Mouse (Mus musculus): Measurements from ENCODE around the gene Aqp7. TPM values are rescaled to one million over a fixed set of nuclear protein-coding genes. Genes with fewer than 3 reads are reported as not detected.
"Not testable (repeated sequence)": the region's sequence is repeated elsewhere in the genome, so short reads cannot be mapped to it uniquely, and the experiment has no call there.

Gene Aqp7
- polyA plus RNA-seq, 2 experiments, result 0.13 TPM; not detected in 1

GRCm38 (mm10) chr4:41086947-41087346 is 39.0 kb upstream of the Aqp7 start:
- 76% methylated on average over 9 of the region's 9 CpGs for WGBS
- Histone ChIP-seq H3K9me3 (ENCODE audit: control insufficient read depth, low read length) (no peaks in the 10 kb centered on the region), H3K4me2 (replicated peaks; ENCODE audit: low read depth, low read length, severe bottlenecking) (no peak overlapping the region), H3K9ac (ENCODE audit: low read depth, low read length, severe bottlenecking) (no peak overlapping the region), H3K4me3 (replicated peaks; ENCODE audit: low read length) (no peak overlapping the region), H3K27me3 (ENCODE audit: control insufficient read depth, insufficient read depth, low read length) (no peaks in the 10 kb centered on the region), H3K27ac (replicated peaks; ENCODE audit: low read depth, low read length) (no peak overlapping the region), H3K4me1 (ENCODE audit: control insufficient read depth, insufficient read depth, low read length) (peaks cover 7% of the 10 kb centered on the region; the same call in 1 of the 2 replicates), H3K36me3 (ENCODE audit: control insufficient read depth, insufficient read depth, low read length) (no peaks in the 10 kb centered on the region)
- no peak for TF ChIP-seq POLR2A (IDR thresholded peaks at IDR 0.05; ENCODE audit: borderline replicate concordance, extremely low read depth, insufficient read depth, insufficient read length)
- DNase-seq (ENCODE audit: low spot score) (no peak), ATAC-seq (ENCODE audit: low FRiP score, low read depth) (no peak)

- H3K4me1 ChIP-seq (ENCODE audit: control insufficient read depth, insufficient read depth, low read length), result no peaks in the 10 kb centered on the region
- no peaks in the 10 kb centered on the region for H3K9me3 ChIP-seq (ENCODE audit: control insufficient read depth, low read length)
- ATAC-seq (ENCODE audit: low FRiP score, low read depth), result no peak
- no peaks in the 10 kb centered on the region for H3K36me3 ChIP-seq (ENCODE audit: control insufficient read depth, insufficient read depth, low read length)
- no peaks in the 10 kb centered on the region for H3K27me3 ChIP-seq (ENCODE audit: control insufficient read depth, insufficient read depth, low read length)
- no peak overlapping the region for H3K4me3 ChIP-seq (replicated peaks; ENCODE audit: low read length)
- 81% methylated on average over 4 of the region's 4 CpGs for WGBS
- no peak for TF ChIP-seq POLR2A (IDR thresholded peaks at IDR 0.05; ENCODE audit: borderline replicate concordance, extremely low read depth, insufficient read depth, insufficient read length)
- H3K27ac ChIP-seq (replicated peaks; ENCODE audit: low read depth, low read length), result no peak overlapping the region
- DNase-seq (ENCODE audit: low spot score), result no peak
- no peak overlapping the region for H3K9ac ChIP-seq (ENCODE audit: low read depth, low read length, severe bottlenecking)
- no peak overlapping the region for H3K4me2 ChIP-seq (replicated peaks; ENCODE audit: low read depth, low read length, severe bottlenecking)
Observed at GRCm38 (mm10) chr4:41084819-41085218, 36.9 kb upstream of the Aqp7 start.

- 53% methylated on average over 4 of the region's 4 CpGs for WGBS
- not testable (repeated sequence) for H3K27ac ChIP-seq (replicated peaks; ENCODE audit: low read depth, low read length); H3K36me3 ChIP-seq (ENCODE audit: control insufficient read depth, insufficient read depth, low read length); DNase-seq (ENCODE audit: low spot score); ATAC-seq (ENCODE audit: low FRiP score, low read depth); H3K27me3 ChIP-seq (ENCODE audit: control insufficient read depth, insufficient read depth, low read length); H3K9ac ChIP-seq (ENCODE audit: low read depth, low read length, severe bottlenecking); H3K4me3 ChIP-seq (replicated peaks; ENCODE audit: low read length); H3K4me2 ChIP-seq (replicated peaks; ENCODE audit: low read depth, low read length, severe bottlenecking); H3K4me1 ChIP-seq (ENCODE audit: control insufficient read depth, insufficient read depth, low read length); H3K9me3 ChIP-seq (ENCODE audit: control insufficient read depth, low read length)
Observed at GRCm38 (mm10) chr4:41082803-41083202, 34.9 kb upstream of the Aqp7 start.

- no peaks in the 10 kb centered on the region for H3K36me3 ChIP-seq (ENCODE audit: control insufficient read depth, insufficient read depth, low read length)
- H3K4me1 ChIP-seq (ENCODE audit: control insufficient read depth, insufficient read depth, low read length), result no peaks in the 10 kb centered on the region
- no peak overlapping the region for H3K9ac ChIP-seq (ENCODE audit: low read depth, low read length, severe bottlenecking)
- no peak overlapping the region for H3K27ac ChIP-seq (replicated peaks; ENCODE audit: low read depth, low read length)
- H3K4me3 ChIP-seq (replicated peaks; ENCODE audit: low read length), result no peak overlapping the region
- H3K9me3 ChIP-seq (ENCODE audit: control insufficient read depth, low read length), result no peaks in the 10 kb centered on the region
- WGBS, result 81% methylated on average over 5 of the region's 5 CpGs
- ATAC-seq (ENCODE audit: low FRiP score, low read depth), result no peak
- H3K4me2 ChIP-seq (replicated peaks; ENCODE audit: low read depth, low read length, severe bottlenecking), result no peak overlapping the region
- no peak for TF ChIP-seq POLR2A (IDR thresholded peaks at IDR 0.05; ENCODE audit: borderline replicate concordance, extremely low read depth, insufficient read depth, insufficient read length)
- no peak for DNase-seq (ENCODE audit: low spot score)
- H3K27me3 ChIP-seq (ENCODE audit: control insufficient read depth, insufficient read depth, low read length), result no peaks in the 10 kb centered on the region
Observed at GRCm38 (mm10) chr4:41081733-41082132, 33.8 kb upstream of the Aqp7 start.

- Histone ChIP-seq H3K4me2 (replicated peaks; ENCODE audit: low read depth, low read length, severe bottlenecking) (no peak overlapping the region), H3K27ac (replicated peaks; ENCODE audit: low read depth, low read length) (no peak overlapping the region), H3K4me3 (replicated peaks; ENCODE audit: low read length) (no peak overlapping the region), H3K36me3 (ENCODE audit: control insufficient read depth, insufficient read depth, low read length) (no peaks in the 10 kb centered on the region), H3K27me3 (ENCODE audit: control insufficient read depth, insufficient read depth, low read length) (no peaks in the 10 kb centered on the region), H3K9ac (ENCODE audit: low read depth, low read length, severe bottlenecking) (no peak overlapping the region), H3K4me1 (ENCODE audit: control insufficient read depth, insufficient read depth, low read length) (no peaks in the 10 kb centered on the region), H3K9me3 (ENCODE audit: control insufficient read depth, low read length) (no peaks in the 10 kb centered on the region)
- DNase-seq (ENCODE audit: low spot score) (no peak), ATAC-seq (ENCODE audit: low FRiP score, low read depth) (no peak)
- TF ChIP-seq POLR2A (IDR thresholded peaks at IDR 0.05; ENCODE audit: borderline replicate concordance, extremely low read depth, insufficient read depth, insufficient read length), result no peak
- 59% methylated on average over 6 of the region's 6 CpGs for WGBS
Observed at GRCm38 (mm10) chr4:41078726-41079125, 30.8 kb upstream of the Aqp7 start.

- ATAC-seq (ENCODE audit: low FRiP score, low read depth), result no peak
- no peaks in the 10 kb centered on the region for H3K36me3 ChIP-seq (ENCODE audit: control insufficient read depth, insufficient read depth, low read length)
Observed at GRCm38 (mm10) chr4:41074461-41074860, 26.5 kb upstream of the Aqp7 start.

More at GRCm38 (mm10) chr4:41074461-41074860, 26.5 kb upstream of the Aqp7 start:
- Histone ChIP-seq H3K4me3 (replicated peaks; ENCODE audit: low read length) (no peak overlapping the region), H3K27ac (replicated peaks; ENCODE audit: low read depth, low read length) (no peak overlapping the region), H3K4me2 (replicated peaks; ENCODE audit: low read depth, low read length, severe bottlenecking) (no peak overlapping the region), H3K27me3 (ENCODE audit: control insufficient read depth, insufficient read depth, low read length) (no peaks in the 10 kb centered on the region), H3K9ac (ENCODE audit: low read depth, low read length, severe bottlenecking) (no peak overlapping the region), H3K9me3 (ENCODE audit: control insufficient read depth, low read length) (no peaks in the 10 kb centered on the region), H3K4me1 (ENCODE audit: control insufficient read depth, insufficient read depth, low read length) (no peaks in the 10 kb centered on the region)
- 71% methylated on average over 6 of the region's 6 CpGs for WGBS
- no peak for DNase-seq (ENCODE audit: low spot score)
- no peak for TF ChIP-seq POLR2A (IDR thresholded peaks at IDR 0.05; ENCODE audit: borderline replicate concordance, extremely low read depth, insufficient read depth, insufficient read length)

Measured in limb, embryonic 14.5 days (tissue).